Mouse (Mus musculus): Measurements from ENCODE around the gene Pla2g4d. TPM values are rescaled to one million over a fixed set of nuclear protein-coding genes. Genes with fewer than 3 reads are reported as not detected.
"Not testable (repeated sequence)": the region's sequence is repeated elsewhere in the genome, so short reads cannot be mapped to it uniquely, and the experiment has no call there.

Gene Pla2g4d
- polyA plus RNA-seq, 1 experiment from 2014 or later: not detected

DNA sequence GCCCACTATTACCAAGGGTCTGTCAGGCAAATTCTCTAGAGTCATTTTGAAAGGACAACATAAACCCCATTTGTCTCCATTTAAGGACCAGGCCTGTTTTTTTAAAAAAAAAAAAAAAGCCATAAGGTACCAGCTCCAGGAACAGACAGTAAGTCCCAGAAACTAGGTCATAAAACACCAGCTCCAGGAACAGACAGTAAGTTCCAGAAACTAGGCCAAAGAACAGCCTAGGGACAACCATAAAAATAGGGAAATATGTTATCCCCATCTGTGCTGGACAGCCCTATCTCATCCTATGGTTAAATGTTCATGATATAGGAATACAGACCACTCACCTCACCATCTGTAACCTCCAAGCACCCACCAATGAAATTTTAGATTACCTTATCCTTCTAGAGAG is 32.7 kb downstream of the Pla2g4d start:
- H3K27me3 ChIP-seq: no peaks in the 10 kb centered on the region
- DNase-seq (no peak), ATAC-seq (ENCODE audit: low read depth) (no peak)
- no peak overlapping the region for H3K9ac ChIP-seq
- no peaks in the 10 kb centered on the region for H3K4me1 ChIP-seq (replicated peaks)
- H3K27ac ChIP-seq: no peak overlapping the region
- H3K9me3 ChIP-seq (replicated peaks): no peaks in the 10 kb centered on the region
- no peak overlapping the region for H3K4me2 ChIP-seq
- H3K36me3 ChIP-seq: no peaks in the 10 kb centered on the region
- H3K4me3 ChIP-seq (replicated peaks): no peak overlapping the region

DNA sequence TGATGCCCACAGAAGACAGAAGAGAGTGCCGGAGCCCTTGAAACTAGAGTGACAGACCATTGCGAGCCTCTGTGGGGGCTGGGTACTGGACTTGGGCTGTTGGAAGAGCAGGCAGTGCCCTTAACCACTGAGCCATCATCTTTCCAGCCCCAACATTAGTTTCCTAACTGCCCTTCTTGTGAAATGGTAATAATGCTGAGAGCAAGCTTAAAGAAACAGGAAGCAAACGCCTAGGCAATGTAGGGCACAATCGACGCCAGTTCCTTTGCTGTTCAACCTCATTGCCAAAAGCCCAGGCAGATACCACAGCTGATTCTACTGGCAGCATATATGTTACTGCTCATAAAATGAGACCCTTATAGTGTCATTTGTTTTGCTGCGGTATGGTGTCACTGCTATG is 36.4 kb downstream of the Pla2g4d start:
- ATAC-seq (ENCODE audit: low read depth) (no peak), DNase-seq (no peak)
- Histone ChIP-seq H3K27me3 (no peaks in the 10 kb centered on the region), H3K36me3 (no peaks in the 10 kb centered on the region), H3K9ac (no peak overlapping the region), H3K4me3 (replicated peaks) (no peak overlapping the region), H3K27ac (no peak overlapping the region), H3K4me1 (replicated peaks) (no peaks in the 10 kb centered on the region), H3K4me2 (no peak overlapping the region), H3K9me3 (replicated peaks) (no peaks in the 10 kb centered on the region)
- WGBS (ENCODE audit: insufficient replicate concordance): 67% methylated on average over 6 of the region's 6 CpGs

DNA sequence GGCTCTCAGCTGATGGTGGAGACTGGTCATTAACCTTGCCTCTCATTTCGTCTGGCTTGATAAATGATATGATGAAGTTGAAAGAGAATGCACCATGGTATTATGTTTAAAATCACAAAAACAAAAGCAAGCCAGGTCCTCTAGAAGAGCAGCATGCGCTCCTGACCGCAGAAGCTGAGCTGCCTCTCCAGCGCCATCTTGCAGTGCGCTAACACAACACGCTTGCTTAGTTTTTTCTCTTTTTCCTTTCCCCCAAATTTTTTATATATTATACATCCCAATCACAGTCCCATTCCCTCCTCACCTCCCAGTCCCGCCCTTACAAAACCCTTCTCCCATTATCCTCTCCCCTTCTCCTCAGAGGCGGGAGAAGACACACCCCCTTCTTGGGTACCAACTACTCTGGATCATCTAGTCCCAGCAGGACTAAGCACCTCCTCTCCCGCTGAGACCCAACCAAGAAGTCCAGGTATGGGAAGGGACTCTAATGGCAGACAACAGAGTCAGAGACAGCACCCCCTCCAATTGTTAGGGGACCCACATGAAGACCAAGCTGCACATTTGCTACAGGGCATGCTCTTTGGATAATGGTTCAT is 43.5 kb downstream of the Pla2g4d start:
- no peak overlapping the region for H3K27ac ChIP-seq
- no peaks in the 10 kb centered on the region for H3K36me3 ChIP-seq
- H3K4me2 ChIP-seq: peak overlapping the region; percentile 46
- H3K9ac ChIP-seq: no peak overlapping the region
- H3K4me3 ChIP-seq (replicated peaks): peak overlapping the region; percentile 23; the same call in 1 of the 2 replicates
- no peaks in the 10 kb centered on the region for H3K4me1 ChIP-seq (replicated peaks)
- ATAC-seq (ENCODE audit: low read depth) (no peak), DNase-seq (no peak)
- H3K27me3 ChIP-seq: peaks cover 41% of the 10 kb centered on the region
- H3K9me3 ChIP-seq (replicated peaks): no peaks in the 10 kb centered on the region
- WGBS (ENCODE audit: insufficient replicate concordance): 16% methylated on average over 9 of the region's 9 CpGs

DNA sequence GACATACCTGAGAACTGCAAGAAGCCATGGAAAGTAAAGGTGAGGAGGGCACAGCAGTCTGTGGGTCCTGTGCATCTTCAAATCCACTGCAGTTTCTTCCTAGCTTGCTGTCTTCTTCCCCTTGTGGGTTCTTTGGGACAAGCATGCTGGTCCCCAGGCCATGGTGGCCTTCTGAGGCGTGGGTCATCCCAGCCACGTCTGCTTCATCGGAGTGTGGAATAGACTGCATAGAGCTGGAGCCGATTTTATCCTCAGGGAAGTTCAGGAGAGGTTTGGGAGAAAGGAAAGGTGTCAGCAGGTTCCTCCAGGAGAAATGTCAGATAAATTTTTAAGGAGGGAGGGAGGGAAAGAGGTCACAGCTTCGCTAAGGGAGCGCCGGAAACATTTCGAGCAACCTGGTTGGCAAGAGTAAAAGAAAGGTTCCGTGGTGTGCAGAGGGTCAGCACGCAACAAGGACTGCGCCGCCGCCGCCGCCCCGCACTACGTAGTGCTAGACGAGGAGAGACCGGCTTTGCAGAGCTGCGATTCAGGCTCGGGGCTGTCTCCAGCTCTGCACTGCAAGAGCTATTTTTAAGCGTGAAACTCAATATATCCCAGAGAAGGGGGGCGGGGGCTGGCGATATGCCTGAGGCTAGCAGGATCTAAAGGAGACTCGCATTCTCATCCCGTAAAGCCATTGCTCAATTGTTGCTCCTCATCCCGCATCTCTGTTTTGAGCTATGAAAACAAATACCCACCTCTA is 44.1 kb downstream of the Pla2g4d start, which contains the start of gene Pla2g4e:
Pla2g4e (minus strand) TSS at position 657 of the 742 bp plus-strand sequence.
- no peak for ATAC-seq (ENCODE audit: low read depth)
- WGBS (ENCODE audit: insufficient replicate concordance): 5% methylated on average over 27 of the region's 27 CpGs
- Histone ChIP-seq H3K4me3 (replicated peaks) (peak within 1 kb of the TSS; percentile 23; the same call in 1 of the 2 replicates), H3K27ac (no peak within 1 kb of the TSS), H3K4me1 (replicated peaks) (no peaks in the 10 kb centered on the region), H3K4me2 (peak within 1 kb of the TSS; percentile 46), H3K9ac (no peak within 1 kb of the TSS), H3K9me3 (replicated peaks) (no peaks in the 10 kb centered on the region), H3K36me3 (no peaks in the 10 kb centered on the region), H3K27me3 (peaks cover 41% of the 10 kb centered on the region)
- DNase-seq: no peak

DNA sequence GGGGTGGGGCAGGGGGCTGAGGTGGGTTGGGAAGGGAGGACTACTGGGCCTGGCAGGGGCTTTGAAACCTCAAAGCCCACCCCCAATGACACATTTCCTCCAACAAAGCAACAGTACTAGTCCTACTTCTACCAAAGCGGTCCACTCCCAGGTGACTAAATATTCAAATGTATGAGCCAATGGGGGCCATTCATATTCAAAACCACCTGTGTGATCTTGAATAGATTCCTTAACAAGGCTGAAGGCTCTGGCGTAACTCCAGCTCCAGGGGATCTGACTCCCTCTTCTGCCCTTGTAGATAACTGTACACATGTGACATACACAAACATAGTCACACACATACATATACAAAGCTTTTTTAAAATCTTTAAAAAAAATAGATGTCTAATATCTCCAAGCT is 45.0 kb downstream of the Pla2g4d start:
- ATAC-seq (ENCODE audit: low read depth) (no peak), DNase-seq (no peak)
- no peaks in the 10 kb centered on the region for H3K9me3 ChIP-seq (replicated peaks)
- no peaks in the 10 kb centered on the region for H3K36me3 ChIP-seq
- H3K4me3 ChIP-seq (replicated peaks): no peak overlapping the region
- H3K4me1 ChIP-seq (replicated peaks): no peaks in the 10 kb centered on the region
- H3K4me2 ChIP-seq: no peak overlapping the region
- 64% methylated on average over 2 of the region's 2 CpGs for WGBS (ENCODE audit: insufficient replicate concordance)
- no peak overlapping the region for H3K9ac ChIP-seq
- no peak overlapping the region for H3K27ac ChIP-seq
- peaks cover 41% of the 10 kb centered on the region for H3K27me3 ChIP-seq

DNA sequence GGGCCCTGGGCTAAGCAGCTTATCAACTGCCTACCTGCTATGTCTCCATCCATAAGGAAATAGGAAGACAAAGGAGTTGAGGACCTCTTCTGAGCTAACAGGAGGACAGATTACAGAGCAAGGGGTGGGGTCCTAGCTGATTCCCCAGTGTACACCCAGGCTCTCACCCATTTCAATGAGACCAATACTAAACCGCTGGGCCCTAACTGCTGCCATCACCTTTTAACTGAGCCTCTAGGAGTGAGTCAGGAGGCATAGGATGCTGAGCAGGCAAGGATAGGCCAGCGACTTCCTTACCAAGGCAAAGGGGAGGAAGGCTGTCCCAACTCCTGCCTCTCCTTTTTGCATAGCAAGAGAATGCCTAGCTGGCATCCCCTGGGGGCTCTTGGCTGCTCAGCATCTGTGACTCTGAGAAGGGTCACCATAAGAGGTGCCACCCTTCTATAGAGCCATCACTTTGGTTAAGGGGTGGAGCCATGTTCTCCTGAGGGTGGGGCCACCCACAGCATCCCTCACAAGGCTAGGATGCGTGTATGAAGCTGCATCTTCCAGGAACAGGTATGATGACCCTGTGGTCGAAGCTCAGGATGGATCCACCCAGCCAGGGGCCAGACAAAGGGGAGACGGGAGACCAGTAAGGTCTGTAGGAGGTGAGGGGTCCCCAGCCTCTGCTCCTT is 46.1 kb downstream of the Pla2g4d start:
- 53% methylated on average over 5 of the region's 5 CpGs for WGBS (ENCODE audit: insufficient replicate concordance)
- Histone ChIP-seq H3K4me2 (no peak overlapping the region), H3K27me3 (peaks cover 41% of the 10 kb centered on the region), H3K4me1 (replicated peaks) (peaks cover 2% of the 10 kb centered on the region), H3K27ac (no peak overlapping the region), H3K9me3 (replicated peaks) (no peaks in the 10 kb centered on the region), H3K9ac (no peak overlapping the region), H3K4me3 (replicated peaks) (no peak overlapping the region), H3K36me3 (no peaks in the 10 kb centered on the region)
- ATAC-seq (ENCODE audit: low read depth) (no peak), DNase-seq (no peak)

DNA sequence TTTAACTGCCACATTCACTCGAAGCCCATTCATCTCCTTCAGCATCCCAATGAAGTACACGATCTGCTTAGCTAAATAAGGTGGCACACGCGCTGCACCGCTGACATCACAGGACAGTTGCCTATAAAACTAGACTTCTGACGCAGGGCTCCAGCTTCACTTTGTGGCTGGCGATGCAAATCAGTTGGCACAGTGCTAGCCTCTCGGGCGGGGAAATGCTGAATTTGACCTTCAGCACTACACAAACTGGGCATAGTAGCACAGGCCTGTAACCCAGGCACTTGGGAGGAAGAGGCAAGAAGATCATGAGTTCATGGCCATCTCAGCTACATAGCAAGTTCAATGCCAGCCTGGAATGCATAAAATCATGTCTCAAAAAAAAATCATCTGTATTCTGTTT is 50.3 kb downstream of the Pla2g4d start:
- WGBS (ENCODE audit: insufficient replicate concordance): 64% methylated on average over 8 of the region's 9 CpGs
- H3K4me2 ChIP-seq; H3K36me3 ChIP-seq; H3K27ac ChIP-seq; H3K9me3 ChIP-seq (replicated peaks); DNase-seq; ATAC-seq (ENCODE audit: low read depth); H3K4me3 ChIP-seq (replicated peaks); H3K9ac ChIP-seq: not testable (repeated sequence)
- Histone ChIP-seq H3K27me3 (peaks cover 13% of the 10 kb centered on the region), H3K4me1 (replicated peaks) (peaks cover 24% of the 10 kb centered on the region)

DNA sequence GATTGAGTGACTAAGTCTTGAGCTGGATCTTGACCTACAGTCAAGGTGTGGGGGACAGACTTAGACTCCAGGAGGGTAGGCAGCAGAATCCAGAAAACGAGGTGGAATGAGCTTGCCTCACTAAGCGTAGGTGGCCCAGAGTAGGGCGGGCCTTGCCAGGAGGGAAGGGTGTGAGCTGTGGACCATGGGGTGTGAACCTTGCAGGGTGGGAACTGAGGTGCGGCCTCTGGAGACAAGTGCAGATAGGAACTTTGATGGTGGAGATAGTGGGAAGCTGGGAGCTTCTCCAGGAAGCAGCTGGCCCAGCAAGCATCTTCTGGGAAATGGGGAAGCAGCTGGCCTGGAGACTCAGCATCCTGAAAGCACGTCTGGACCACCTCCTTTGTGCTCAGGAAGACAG is 51.2 kb downstream of the Pla2g4d start:
- H3K9me3 ChIP-seq (replicated peaks): no peaks in the 10 kb centered on the region
- ATAC-seq (ENCODE audit: low read depth): no peak
- H3K27me3 ChIP-seq: peaks cover 3% of the 10 kb centered on the region
- H3K27ac ChIP-seq: no peak overlapping the region
- no peak overlapping the region for H3K4me3 ChIP-seq (replicated peaks)
- no peak overlapping the region for H3K9ac ChIP-seq
- peaks cover 24% of the 10 kb centered on the region for H3K4me1 ChIP-seq (replicated peaks)
- H3K4me2 ChIP-seq: no peak overlapping the region
- WGBS (ENCODE audit: insufficient replicate concordance): 45% methylated on average over 5 of the region's 5 CpGs
- H3K36me3 ChIP-seq: no peaks in the 10 kb centered on the region
- DNase-seq: no peak

DNA sequence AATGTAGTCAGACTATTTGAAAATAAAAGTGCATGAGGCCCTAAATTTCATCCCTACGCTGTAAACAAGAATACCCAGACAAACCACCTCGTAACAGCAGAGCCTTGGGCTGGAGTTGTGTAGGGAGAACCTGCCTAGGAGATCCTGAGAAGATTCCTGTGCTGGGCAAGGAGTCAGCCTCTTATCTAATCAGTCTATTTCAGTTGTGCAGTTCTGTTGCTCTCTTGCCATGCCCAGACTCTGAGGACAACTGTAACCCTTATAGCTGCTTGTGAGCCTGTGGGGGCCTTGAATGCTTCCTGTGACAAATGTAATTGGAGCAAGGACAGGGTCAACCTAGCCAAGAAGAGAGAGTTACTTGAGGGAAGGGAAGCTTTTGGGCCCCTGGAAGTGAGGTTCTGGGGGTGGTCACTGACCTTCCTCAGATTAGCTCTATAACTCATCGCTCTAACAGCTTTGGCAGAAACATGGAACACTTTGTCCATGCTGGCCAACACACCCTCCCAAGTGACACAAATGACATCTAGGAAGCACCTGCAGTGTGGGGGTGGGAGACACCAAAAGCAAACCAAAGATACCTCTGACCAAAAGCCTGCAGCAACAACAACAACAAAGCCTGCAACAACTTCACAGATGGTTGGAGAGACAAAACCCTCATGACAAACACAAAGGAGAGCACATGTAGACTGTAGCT is 52.9 kb downstream of the Pla2g4d start:
- Histone ChIP-seq H3K4me2 (no peak overlapping the region), H3K27me3 (no peaks in the 10 kb centered on the region), H3K4me1 (replicated peaks) (peaks cover 33% of the 10 kb centered on the region), H3K4me3 (replicated peaks) (no peak overlapping the region), H3K27ac (no peak overlapping the region), H3K9me3 (replicated peaks) (no peaks in the 10 kb centered on the region), H3K36me3 (no peaks in the 10 kb centered on the region), H3K9ac (no peak overlapping the region)
- DNase-seq (no peak), ATAC-seq (ENCODE audit: low read depth) (peak; percentile 65)
- 51% methylated on average over 3 of the region's 3 CpGs for WGBS (ENCODE audit: insufficient replicate concordance)

DNA sequence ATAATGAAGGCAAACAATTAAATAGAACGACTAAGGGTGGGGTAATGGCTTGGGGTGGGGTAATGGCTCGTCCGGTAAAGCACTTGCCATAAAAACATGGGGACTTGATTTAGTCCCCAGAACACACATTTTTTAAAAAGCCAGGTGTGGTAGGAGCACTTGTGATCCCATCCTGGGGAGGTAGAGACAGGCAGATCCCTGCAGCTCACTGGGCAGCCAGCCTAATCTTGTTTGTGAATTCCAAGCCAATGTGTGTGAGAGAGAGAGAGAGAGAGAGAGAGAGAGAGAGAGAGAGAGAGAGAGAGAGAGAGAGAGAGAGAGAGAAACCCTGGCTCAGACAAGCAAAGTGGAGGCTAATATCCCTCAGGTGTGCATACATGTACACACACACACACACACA is 53.6 kb downstream of the Pla2g4d start:
- Histone ChIP-seq H3K36me3 (no peaks in the 10 kb centered on the region), H3K4me1 (replicated peaks) (peaks cover 36% of the 10 kb centered on the region), H3K9me3 (replicated peaks) (no peaks in the 10 kb centered on the region), H3K4me2 (no peak overlapping the region), H3K9ac (no peak overlapping the region), H3K27ac (no peak overlapping the region), H3K4me3 (replicated peaks) (no peak overlapping the region), H3K27me3 (no peaks in the 10 kb centered on the region)
- 53% methylated on average over 3 of the region's 3 CpGs for WGBS (ENCODE audit: insufficient replicate concordance)
- ATAC-seq (ENCODE audit: low read depth): no peak
- no peak for DNase-seq

DNA sequence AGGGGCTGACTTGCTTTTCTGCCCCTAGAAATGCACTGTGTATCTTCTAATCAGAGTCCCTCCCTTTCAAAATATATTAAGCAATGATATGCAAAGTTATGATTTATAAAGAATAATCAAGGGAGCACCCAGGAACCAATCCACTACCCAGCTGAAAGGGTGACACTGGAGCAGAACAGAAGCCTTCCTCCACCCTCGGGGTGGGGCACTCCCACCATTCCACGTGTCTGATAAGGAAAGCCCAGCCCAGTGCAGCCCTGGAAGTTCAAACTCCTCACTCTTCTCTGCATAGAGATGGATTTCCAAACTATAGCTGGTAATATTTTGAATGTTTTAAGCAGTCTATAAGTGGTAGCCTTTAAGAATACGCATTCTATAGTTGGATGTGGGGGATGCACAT is 57.4 kb downstream of the Pla2g4d start:
- H3K4me3 ChIP-seq (replicated peaks): no peak overlapping the region
- 32% methylated on average over 3 of the region's 3 CpGs for WGBS (ENCODE audit: insufficient replicate concordance)
- H3K9ac ChIP-seq: no peak overlapping the region
- DNase-seq: no peak
- H3K4me1 ChIP-seq (replicated peaks): peaks cover 26% of the 10 kb centered on the region
- no peak overlapping the region for H3K4me2 ChIP-seq
- peak; percentile 43; the same call in 1 of the 2 replicates for ATAC-seq (ENCODE audit: low read depth)
- H3K27ac ChIP-seq: no peak overlapping the region
- H3K9me3 ChIP-seq (replicated peaks): no peaks in the 10 kb centered on the region
- no peaks in the 10 kb centered on the region for H3K27me3 ChIP-seq
- no peaks in the 10 kb centered on the region for H3K36me3 ChIP-seq

All from liver, embryonic 13.5 days (tissue).